Mouse (Mus musculus) forebrain, postnatal 0 days (tissue): Measurements from ENCODE around the gene Itgb1bp1. TPM values are rescaled to one million over a fixed set of nuclear protein-coding genes. Genes with fewer than 3 reads are reported as not detected.

ENCODE experiments used
- ATAC-seq: fragments of 200-750 bp; cut with Nextera tagmentation; 2 replicates; pipeline ENCODE4 v1.8.0; 2017; ENCODE audit warnings: mild to moderate bottlenecking, moderate library complexity
- DNase-seq: peaks from one replicate; pipeline ENCODE4 v3.0.0-alpha.2; 2015
- H3K27ac ChIP-seq: fragments of 300-500 bp; sonication (generic); 2 replicates; pipeline ENCODE4 v1.5.1; 2014; ENCODE audit warnings: low read depth, mild to moderate bottlenecking, antibody characterized with exemption, low read length, moderate library complexity, mixed read lengths
- H3K27me3 ChIP-seq: fragments of 300-500 bp; sonication (generic); 2 replicates; pipeline ENCODE4 v1.6.1; 2014; ENCODE audit warnings: mild to moderate bottlenecking, low read length, mixed read lengths; ENCODE audit not compliant: insufficient read depth
- H3K36me3 ChIP-seq: fragments of 300-500 bp; sonication (generic); 2 replicates; pipeline ENCODE4 v1.6.1; 2014; ENCODE audit warnings: mild to moderate bottlenecking, moderate library complexity; ENCODE audit not compliant: insufficient read depth
- H3K4me1 ChIP-seq: fragments of 300-500 bp; sonication (generic); 2 replicates; pipeline ENCODE4 v1.6.1; 2014; ENCODE audit warnings: antibody characterized with exemption; ENCODE audit not compliant: insufficient read depth
- H3K4me2 ChIP-seq: fragments of 300-500 bp; sonication (generic); 2 replicates; pipeline ENCODE4 v1.6.1; 2014; ENCODE audit warnings: low read depth, mild to moderate bottlenecking, moderate library complexity
- H3K4me3 ChIP-seq: fragments of 300-500 bp; sonication (generic); 2 replicates; pipeline ENCODE4 v1.5.1; 2014; ENCODE audit warnings: low read depth, low read length, mixed read lengths
- H3K9ac ChIP-seq: fragments of 300-500 bp; sonication (generic); 2 replicates; pipeline ENCODE4 v1.6.1; 2014; ENCODE audit warnings: mild to moderate bottlenecking
- H3K9me3 ChIP-seq: fragments of 300-500 bp; sonication (generic); 2 replicates; pipeline ENCODE4 v1.6.1; 2016; ENCODE audit warnings: low read length
- CTCF ChIP-seq: sonication (generic); IDR thresholded peaks from 2 replicates; pipeline ENCODE4 v1.5.1; 2016; ENCODE audit warnings: antibody characterized with exemption, control low read depth, low read depth
- WGBS: fragments of 180-500 bp; shearing (Covaris S2); extraction: QIAGEN DNeasy Blood & Tissue Kit; methylation state at CpG from one replicate; pipeline ENCODE4 v1.1.7; 2014; 5-methylcytosine and 5-hydroxymethylcytosine counted together
- polyA plus RNA-seq: library from polyadenylated mRNA; unstranded; fragments of >200 nt; fragmentation: Nextera tagmentation; extraction: Ambion mirVana; gene quantifications from 2 replicates; pipeline ENCODE4 v1.2.1, GENCODE M21; 2015
- total RNA-seq: library from RNA; depleted of rRNA; stranded (reverse); fragments of >200 nt; gene quantifications from 2 replicates; pipeline ENCODE4 v1.2.3, GENCODE M21; 2014

The Itgb1bp1 gene
- total and polyA plus RNA-seq, 2 experiments from 2014 or later, result 23.9 to 37.4 TPM

GRCm38 (mm10) chr12:21301932-21302331 is 15.8 kb upstream of the Itgb1bp1 start:
- Histone ChIP-seq H3K27me3 (no peaks in the 10 kb centered on the region), H3K9me3 (no peaks in the 10 kb centered on the region)

GRCm38 (mm10) chr12:21301324-21301723 is 15.2 kb upstream of the Itgb1bp1 start:
- Histone ChIP-seq H3K4me3 (no peak overlapping the region), H3K4me1 (no peaks in the 10 kb centered on the region), H3K4me2 (no peak overlapping the region), H3K36me3 (peaks cover 92% of the 10 kb centered on the region), H3K27me3 (no peaks in the 10 kb centered on the region), H3K27ac (no peak overlapping the region), H3K9me3 (no peaks in the 10 kb centered on the region), H3K9ac (no peak overlapping the region)
- DNase-seq, result no peak
- TF ChIP-seq CTCF, result no peak
- no peak for ATAC-seq
- WGBS, result 90% methylated on average over 7 of the region's 7 CpGs

More at GRCm38 (mm10) chr12:21301932-21302331, 15.8 kb upstream of the Itgb1bp1 start:
- peaks cover 92% of the 10 kb centered on the region for H3K36me3 ChIP-seq
- no peak for DNase-seq
- no peak overlapping the region for H3K27ac ChIP-seq
- no peak overlapping the region for H3K4me3 ChIP-seq
- no peaks in the 10 kb centered on the region for H3K4me1 ChIP-seq
- no peak overlapping the region for H3K9ac ChIP-seq
- H3K4me2 ChIP-seq, result no peak overlapping the region
- 91% methylated on average over 8 of the region's 8 CpGs for WGBS
- no peak for TF ChIP-seq CTCF
- no peak for ATAC-seq

- DNase-seq, result no peak
- Histone ChIP-seq H3K9ac (no peak overlapping the region), H3K27me3 (no peaks in the 10 kb centered on the region), H3K4me1 (no peaks in the 10 kb centered on the region), H3K4me2 (no peak overlapping the region), H3K36me3 (peaks cover 88% of the 10 kb centered on the region), H3K9me3 (no peaks in the 10 kb centered on the region), H3K27ac (no peak overlapping the region), H3K4me3 (no peak overlapping the region)
- ATAC-seq, result no peak
- TF ChIP-seq CTCF, result no peak
- WGBS, result 95% methylated on average over 11 of the region's 11 CpGs
Observed at GRCm38 (mm10) chr12:21298856-21299255, 12.8 kb upstream of the Itgb1bp1 start.

GRCm38 (mm10) chr12:21289651-21290050 is 3.6 kb upstream of the Itgb1bp1 start:
- peak overlapping the region; percentile 67 for H3K27ac ChIP-seq
- H3K36me3 ChIP-seq, result peaks cover 41% of the 10 kb centered on the region
- no peak overlapping the region for H3K4me3 ChIP-seq
- 0 out of 2 replicates have a peak, but pooled peaks cover 7% of the 10 kb centered on the region for H3K4me1 ChIP-seq
- WGBS, result 84% methylated on average over 6 of the region's 6 CpGs
- H3K9me3 ChIP-seq, result no peaks in the 10 kb centered on the region
- TF ChIP-seq CTCF, result no peak
- H3K9ac ChIP-seq, result no peak overlapping the region
- DNase-seq (peak; percentile 14), ATAC-seq (no peak)
- no peak overlapping the region for H3K4me2 ChIP-seq
- H3K27me3 ChIP-seq, result no peaks in the 10 kb centered on the region

GRCm38 (mm10) chr12:21288716-21289395 is 2.8 kb upstream of the Itgb1bp1 start:
- Histone ChIP-seq H3K27ac (no peak overlapping the region), H3K4me1 (0 out of 2 replicates have a peak, but pooled peaks cover 7% of the 10 kb centered on the region), H3K27me3 (no peaks in the 10 kb centered on the region), H3K4me3 (no peak overlapping the region), H3K9ac (no peak overlapping the region), H3K36me3 (peaks cover 33% of the 10 kb centered on the region), H3K9me3 (no peaks in the 10 kb centered on the region), H3K4me2 (no peak overlapping the region)
- DNase-seq, result no peak
- no peak for ATAC-seq
- WGBS, result 83% methylated on average over 3 of the region's 3 CpGs
- no peak for TF ChIP-seq CTCF

- peak; percentile 34 for ATAC-seq
- peak; percentile 48 for DNase-seq
- H3K4me1 ChIP-seq, result 0 out of 2 replicates have a peak, but pooled peaks cover 7% of the 10 kb centered on the region
- WGBS, result 35% methylated on average over 18 of the region's 18 CpGs
- no peaks in the 10 kb centered on the region for H3K27me3 ChIP-seq
- H3K36me3 ChIP-seq, result peaks cover 18% of the 10 kb centered on the region
- peak overlapping the region; percentile 76 for H3K4me3 ChIP-seq
- peak overlapping the region; percentile 93 for H3K27ac ChIP-seq
- peak overlapping the region; percentile 80 for H3K9ac ChIP-seq
- H3K4me2 ChIP-seq, result peak overlapping the region; percentile 60
- TF ChIP-seq CTCF, result 0 out of 2 replicates have a peak, but pooled peaks have one; percentile 1
- H3K9me3 ChIP-seq, result no peaks in the 10 kb centered on the region
Observed at GRCm38 (mm10) chr12:21286712-21287650, 897 bp upstream of the Itgb1bp1 start.
